Mouse (Mus musculus) ES-E14 (cell line): ENCODE data around the gene Nsmce1.

ENCODE experiments used
- CHD2 ChIP-seq: IDR thresholded peaks from 2 replicates; pipeline ENCODE4 v1.6.1; 2014; ENCODE audit warnings: mild to moderate bottlenecking, low read depth, low read length, inconsistent platforms
- HCFC1 ChIP-seq: IDR thresholded peaks from 2 replicates; pipeline ENCODE4 v1.6.1; 2012; ENCODE audit warnings: low read length, inconsistent platforms, borderline replicate concordance; ENCODE audit not compliant: insufficient read depth
- MAFK ChIP-seq: IDR thresholded peaks from 2 replicates; pipeline ENCODE4 v1.6.1; 2014; ENCODE audit warnings: mild to moderate bottlenecking, low read depth, low read length, inconsistent platforms; ENCODE audit not compliant: insufficient read depth
- ZC3H11A ChIP-seq: IDR thresholded peaks from 2 replicates; pipeline ENCODE4 v1.6.1; 2012; ENCODE audit warnings: low read depth, mild to moderate bottlenecking, inconsistent platforms, low read length, borderline replicate concordance
- ZNF384 ChIP-seq: IDR thresholded peaks from 2 replicates; pipeline ENCODE4 v1.6.1; 2012; ENCODE audit warnings: low read depth, low read length, inconsistent platforms

- TF ChIP-seq MAFK = no peak
- TF ChIP-seq ZC3H11A = no peak
- no peak for TF ChIP-seq CHD2
- TF ChIP-seq HCFC1 = no peak
- TF ChIP-seq ZNF384 = no peak
Observed at GRCm38 (mm10) chr7:125418413-125418812, 73.0 kb downstream of the Nsmce1 start.
